Mouse (Mus musculus): Measurements from ENCODE around the gene Ppih. TPM values are rescaled to one million over a fixed set of nuclear protein-coding genes. Genes with fewer than 3 reads are reported as not detected.

The Ppih gene
- total and polyA plus RNA-seq, 3 experiments = 140 to 246 (median 199) TPM

- no peak overlapping the region for H3K4me3 ChIP-seq (ENCODE audit: control insufficient read depth in 1 of 2, insufficient read depth in 1 of 2, low read depth in 2 of 2, low read length in 2 of 2)
- no peak for TF ChIP-seq CHD1 (IDR thresholded peaks at IDR 0.05; ENCODE audit: low read depth, low read length)
- no peak for TF ChIP-seq TBP (IDR thresholded peaks at IDR 0.05; ENCODE audit: low read depth, low read length)
- no peak for TF ChIP-seq ZNF384 (IDR thresholded peaks at IDR 0.05; ENCODE audit: low read depth, low read length)
- TF ChIP-seq ELF1 (IDR thresholded peaks at IDR 0.05; ENCODE audit: low read depth, low read length) = no peak
- no peak for TF ChIP-seq HCFC1 (IDR thresholded peaks at IDR 0.05; ENCODE audit: low read depth, low read length)
- TF ChIP-seq MYB (IDR thresholded peaks at IDR 0.05; ENCODE audit: low read depth, low read length) = no peak
- TF ChIP-seq MAZ (IDR thresholded peaks at IDR 0.05; ENCODE audit: low read depth, low read length) = no peak
- TF ChIP-seq ZC3H11A (IDR thresholded peaks at IDR 0.05; ENCODE audit: low read depth, low read length) = no peak
- no peak for TF ChIP-seq USF2 (IDR thresholded peaks at IDR 0.05; ENCODE audit: borderline replicate concordance in 1 of 2, insufficient read depth in 1 of 2, low read depth in 1 of 2, low read length in 2 of 2)
- no peak for TF ChIP-seq ZKSCAN1 (IDR thresholded peaks at IDR 0.05; ENCODE audit: low read depth, low read length)
- no peak for TF ChIP-seq BHLHE40 (IDR thresholded peaks at IDR 0.05; ENCODE audit: borderline replicate concordance, low read depth, low read length)
- no peak for TF ChIP-seq ZMIZ1 (IDR thresholded peaks at IDR 0.05; ENCODE audit: low read depth, low read length)
- TF ChIP-seq RCOR1 (IDR thresholded peaks at IDR 0.05; ENCODE audit: low read depth, low read length) = no peak
- TF ChIP-seq SIN3A (IDR thresholded peaks at IDR 0.05; ENCODE audit: low read length) = no peak
- TF ChIP-seq MYC (IDR thresholded peaks at IDR 0.05; ENCODE audit: low read depth, low read length) = no peak
- no peaks in the 10 kb centered on the region for H3K9me3 ChIP-seq (replicated peaks; ENCODE audit: insufficient read depth, low read length)
- H3K36me3 ChIP-seq (ENCODE audit: control insufficient read depth in 1 of 2, insufficient read depth in 2 of 2, low read length in 2 of 2) = no peaks in the 10 kb centered on the region
- no peaks in the 10 kb centered on the region for H3K79me2 ChIP-seq (ENCODE audit: control insufficient read depth, insufficient read depth, low read length, poor library complexity)
- no peak overlapping the region for H3K9ac ChIP-seq (ENCODE audit: control insufficient read depth, low read depth, low read length, poor library complexity, severe bottlenecking)
- no peak for DNase-seq (ENCODE audit: low read depth, low spot score)
- H3K27ac ChIP-seq (ENCODE audit: control insufficient read depth, low read depth, low read length) = no peak overlapping the region
- H3K4me1 ChIP-seq (ENCODE audit: control insufficient read depth in 1 of 2, insufficient read depth in 2 of 2, low read length in 2 of 2) = 0 out of 4 replicates have a peak, but pooled peaks cover 0 to 2% of the 10 kb centered on the region in 2 experiments
- no peaks in the 10 kb centered on the region for H3K27me3 ChIP-seq (ENCODE audit: control insufficient read depth in 1 of 2, insufficient read depth in 2 of 2, low read length in 2 of 2)
These were observed 63.3 kb downstream of the Ppih start for GRCm38 (mm10) chr4:119257083-119257482.

GRCm38 (mm10) chr4:119255351-119255750 lies 65.0 kb downstream of the Ppih start, which contains the start of gene Cldn19:
Cldn19 (plus strand) TSS chr4:119255414.
- H3K9ac ChIP-seq (ENCODE audit: control insufficient read depth, low read depth, low read length, poor library complexity, severe bottlenecking) = no peak within 1 kb of the TSS
- no peaks in the 10 kb centered on the region for H3K27me3 ChIP-seq (ENCODE audit: control insufficient read depth in 1 of 2, insufficient read depth in 2 of 2, low read length in 2 of 2)
- H3K79me2 ChIP-seq (ENCODE audit: control insufficient read depth, insufficient read depth, low read length, poor library complexity) = no peaks in the 10 kb centered on the region

More at GRCm38 (mm10) chr4:119255351-119255750, 65.0 kb downstream of the Ppih start, which contains the start of gene Cldn19:
- TF ChIP-seq TCF12 (IDR thresholded peaks at IDR 0.05; ENCODE audit: low read depth, low read length) (no peak), E2F4 (IDR thresholded peaks at IDR 0.05; ENCODE audit: borderline replicate concordance, low read depth, low read length) (no peak), POLR2AphosphoS5 (IDR thresholded peaks at IDR 0.05; ENCODE audit: borderline replicate concordance, low read depth, low read length) (no peak), UBTF (IDR thresholded peaks at IDR 0.05; ENCODE audit: borderline replicate concordance, insufficient read depth, low read depth, low read length) (no peak), GATA1 (IDR thresholded peaks at IDR 0.05; ENCODE audit: low read depth, low read length) (no peak), ELF1 (IDR thresholded peaks at IDR 0.05; ENCODE audit: low read depth, low read length) (no peak), NRF1 (IDR thresholded peaks at IDR 0.05; ENCODE audit: insufficient read depth, low read depth, low read length, poor library complexity, severe bottlenecking) (no peak), MEF2A (IDR thresholded peaks at IDR 0.05; ENCODE audit: extremely low read depth, insufficient replicate concordance, low read depth, low read length, poor library complexity, severe bottlenecking) (no peak), MAFK (IDR thresholded peaks at IDR 0.05; ENCODE audit: borderline replicate concordance, low read depth, low read length) (no peak)
- no peaks in the 10 kb centered on the region for H3K4me1 ChIP-seq (ENCODE audit: control insufficient read depth in 1 of 2, insufficient read depth in 2 of 2, low read length in 2 of 2)
- H3K9me3 ChIP-seq (replicated peaks; ENCODE audit: insufficient read depth, low read length) = no peaks in the 10 kb centered on the region
- no peak within 1 kb of the TSS for H3K4me3 ChIP-seq (ENCODE audit: control insufficient read depth in 1 of 2, insufficient read depth in 1 of 2, low read depth in 2 of 2, low read length in 2 of 2)
- no peak within 1 kb of the TSS for H3K27ac ChIP-seq (ENCODE audit: control insufficient read depth, low read depth, low read length)
- no peaks in the 10 kb centered on the region for H3K36me3 ChIP-seq (ENCODE audit: control insufficient read depth in 1 of 2, insufficient read depth in 2 of 2, low read length in 2 of 2)
- DNase-seq (ENCODE audit: low read depth, low spot score) = no peak
